Mouse (Mus musculus) MEL (cell line): ENCODE data around the gene Rbm33.

ENCODE experiments used
- CHD1 ChIP-seq: IDR thresholded peaks from 2 replicates; pipeline ENCODE4 v1.6.1; 2012; ENCODE audit warnings: low read depth, mild to moderate bottlenecking, inconsistent platforms, low read length, improper control_type of control experiment
- CTCF ChIP-seq, 3 experiments: IDR thresholded peaks in 2 of 3; conservative IDR thresholded peaks in 1 of 3; 2 replicates each; pipeline ENCODE4 v1.5.1; 2011 to 2012; ENCODE audit warnings: low read length in 3 of 3, low read depth in 2 of 3, mild to moderate bottlenecking in 2 of 3, improper control_type of control experiment in 1 of 3, inconsistent platforms in 1 of 3, mixed read lengths in 1 of 3, moderate library complexity in 1 of 3; ENCODE audit not compliant: control insufficient read depth in 1 of 3, insufficient read depth in 1 of 3, poor library complexity in 1 of 3, severe bottlenecking in 1 of 3
- GATA1 ChIP-seq: IDR thresholded peaks from 2 replicates; pipeline ENCODE4 v1.6.1; 2011; ENCODE audit warnings: low read depth, low read length, improper control_type of control experiment
- HCFC1 ChIP-seq: IDR thresholded peaks from 2 replicates; pipeline ENCODE4 v1.6.1; 2012; ENCODE audit warnings: low read depth, mild to moderate bottlenecking, inconsistent platforms, low read length, improper control_type of control experiment, moderate library complexity
- MAX ChIP-seq: IDR thresholded peaks from 2 replicates; pipeline ENCODE4 v1.6.1; 2011; ENCODE audit warnings: low read length, improper control_type of control experiment
- MYB ChIP-seq: IDR thresholded peaks from 2 replicates; pipeline ENCODE4 v1.6.1; 2011; ENCODE audit warnings: mild to moderate bottlenecking, low read depth, low read length, improper control_type of control experiment
- POLR2A ChIP-seq, 2 experiments: IDR thresholded peaks; 2 replicates each; pipeline ENCODE4 v1.6.1; 2011 to 2012; ENCODE audit warnings: low read length in 2 of 2, mild to moderate bottlenecking in 2 of 2, control low read depth in 1 of 2, improper control_type of control experiment in 1 of 2, low read depth in 1 of 2, moderate library complexity in 1 of 2; ENCODE audit not compliant: control insufficient read depth in 1 of 2, insufficient read depth in 1 of 2, poor library complexity in 1 of 2
- ZC3H11A ChIP-seq: IDR thresholded peaks from 2 replicates; pipeline ENCODE4 v1.6.1; 2012; ENCODE audit warnings: low read depth, mild to moderate bottlenecking, inconsistent platforms, low read length, improper control_type of control experiment
- ZMIZ1 ChIP-seq: IDR thresholded peaks from 2 replicates; pipeline ENCODE4 v1.6.1; 2012; ENCODE audit warnings: low read depth, mild to moderate bottlenecking, inconsistent platforms, low read length, improper control_type of control experiment, moderate library complexity
- ZNF384 ChIP-seq: IDR thresholded peaks from 2 replicates; pipeline ENCODE4 v1.6.1; 2012; ENCODE audit warnings: low read depth, mild to moderate bottlenecking, inconsistent platforms, low read length, improper control_type of control experiment

- TF ChIP-seq POLR2A (IDR thresholded peaks at IDR 0.05; ENCODE audit: control insufficient read depth in 1 of 2, insufficient read depth in 1 of 2, low read depth in 1 of 2, low read length in 2 of 2, poor library complexity in 1 of 2) = no peak
- no peak for TF ChIP-seq ZMIZ1
- no peak for TF ChIP-seq ZNF384
- TF ChIP-seq CHD1 = no peak
- no peak for TF ChIP-seq ZC3H11A
- TF ChIP-seq HCFC1 = no peak
- no peak for TF ChIP-seq CTCF (IDR thresholded peaks at IDR 0.05 in 2 of 3, conservative IDR thresholded peaks at IDR 0.05 in 1 of 3; ENCODE audit: control insufficient read depth in 1 of 3, insufficient read depth in 1 of 3, low read depth in 2 of 3, low read length in 3 of 3, poor library complexity in 1 of 3, severe bottlenecking in 1 of 3)
- TF ChIP-seq MYB = no peak
- TF ChIP-seq GATA1 = no peak
- TF ChIP-seq MAX = no peak
Measured at GRCm38 (mm10) chr5:28397344-28397743, 80.4 kb downstream of the Rbm33 start.
